Comparison of ENCODE assay signal across 8 mouse cellular contexts in the genomic region with DNA sequence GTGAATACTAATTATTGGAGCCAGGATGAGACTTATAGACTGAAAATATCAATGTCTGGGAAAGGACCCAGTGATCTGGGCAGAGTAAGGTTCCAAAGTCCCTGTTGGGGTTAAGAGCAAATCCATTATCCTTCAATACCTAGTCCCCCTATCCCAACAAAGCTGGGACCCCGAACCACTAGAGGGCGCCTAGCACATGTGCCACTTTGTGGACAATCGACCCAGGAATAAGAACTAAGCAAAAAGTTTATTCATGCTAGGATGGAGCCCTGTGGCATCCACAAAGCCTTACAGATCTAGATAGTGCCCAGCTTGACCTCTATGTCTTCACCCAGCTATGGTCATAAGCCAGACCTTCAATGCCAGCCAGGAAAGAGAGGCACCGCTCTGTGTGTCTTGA. TPM values are rescaled to one million over a fixed set of nuclear protein-coding genes. Genes with fewer than 3 reads are reported as not detected.
DNase-seq lines count a peak whose midpoint lies in the region; ATAC-seq lines count a peak whose summit lies in the region.

No protein-coding gene starts in this region.

- peaks cover 4% of the 10 kb centered on the region; the same call in 1 of the 2 replicates for H3K4me1 ChIP-seq in forebrain, embryonic 15.5 days
- peaks cover 5% of the 10 kb centered on the region for H3K4me1 ChIP-seq in hindbrain, embryonic 12.5 days
- peaks cover 28% of the 10 kb centered on the region for H3K4me1 ChIP-seq in megakaryocyte, embryonic 14.5 days

- H3K27ac ChIP-seq in forebrain, embryonic 15.5 days (replicated peaks): no peak overlapping the region
- H3K27ac ChIP-seq in hindbrain, embryonic 12.5 days: no peak overlapping the region

- no peaks in the 10 kb centered on the region for H3K36me3 ChIP-seq in forebrain, embryonic 15.5 days
- no peaks in the 10 kb centered on the region for H3K36me3 ChIP-seq in hindbrain, embryonic 12.5 days
- H3K36me3 ChIP-seq in megakaryocyte, embryonic 14.5 days (replicated peaks; ENCODE audit: low read length): no peaks in the 10 kb centered on the region

- DNase-seq in MEL-GATA-1-ER (ENCODE audit: extremely low read depth, low read depth): peak; percentile 60
- DNase-seq in c-Kit-positive CD71-positive TER-119-negative erythroid progenitor cells, embryonic 14.5 days (ENCODE audit: low read depth): peak; percentile 72
- DNase-seq in layer of hippocampus, postnatal 25 days (ENCODE audit: extremely low spot score in 1 of 2, low spot score in 1 of 2): peak; percentile 65 to 88
- peak; percentile 20 to 39 for DNase-seq in right cerebral cortex, postnatal 36 days (ENCODE audit: low spot score in 2 of 2)
- peak; percentile 88 for DNase-seq in urinary bladder, postnatal 25 days (ENCODE audit: low spot score)

- 20% methylated on average over 4 of the region's 4 CpGs for WGBS in forebrain, embryonic 15.5 days
- 18% methylated on average over 4 of the region's 4 CpGs for WGBS in hindbrain, embryonic 12.5 days

- H3K9me3 ChIP-seq in forebrain, embryonic 15.5 days: no peaks in the 10 kb centered on the region
- no peaks in the 10 kb centered on the region for H3K9me3 ChIP-seq in hindbrain, embryonic 12.5 days (replicated peaks)
- no peaks in the 10 kb centered on the region for H3K9me3 ChIP-seq in megakaryocyte, embryonic 14.5 days

- no peak overlapping the region for H3K4me2 ChIP-seq in forebrain, embryonic 15.5 days (replicated peaks)
- no peak overlapping the region for H3K4me2 ChIP-seq in hindbrain, embryonic 12.5 days (replicated peaks)

- H3K27me3 ChIP-seq in forebrain, embryonic 15.5 days: no peaks in the 10 kb centered on the region
- 0 out of 2 replicates have a peak, but pooled peaks cover 3% of the 10 kb centered on the region for H3K27me3 ChIP-seq in hindbrain, embryonic 12.5 days
- H3K27me3 ChIP-seq in megakaryocyte, embryonic 14.5 days (replicated peaks): peaks cover 16% of the 10 kb centered on the region

- no peak overlapping the region for H3K4me3 ChIP-seq in forebrain, embryonic 15.5 days
- no peak overlapping the region for H3K4me3 ChIP-seq in hindbrain, embryonic 12.5 days
- peak overlapping the region; percentile 16 for H3K4me3 ChIP-seq in megakaryocyte, embryonic 14.5 days (replicated peaks)

- peak; percentile 58; the same call in 1 of the 2 replicates for ATAC-seq in forebrain, embryonic 15.5 days (replicated peaks)
- peak; percentile 58; the same call in 1 of the 2 replicates for ATAC-seq in hindbrain, embryonic 12.5 days (ENCODE audit: low FRiP score)

- H3K9ac ChIP-seq in forebrain, embryonic 15.5 days (replicated peaks): no peak overlapping the region
- H3K9ac ChIP-seq in hindbrain, embryonic 12.5 days: no peak overlapping the region

RNA-seq across cellular contexts. Expression of gene Tfap4, which starts 8.3 kb away (rescaled TPM):
- 14.3 and 15.2 TPM in 2 replicates for polyA plus RNA-seq in forebrain, embryonic 15.5 days (2015; fragmentation: Nextera tagmentation; extraction: Ambion mirVana)
- polyA plus RNA-seq in hindbrain, embryonic 12.5 days (2016; fragmentation: Nextera tagmentation; extraction: Ambion mirVana): 13.1 and 13.8 TPM in 2 replicates
- 1 to 10 TPM; 4.4 to 5.0 TPM for total RNA-seq in layer of hippocampus, postnatal 25 days (2021)
- 27.6 and 46.2 TPM in 2 replicates for polyA plus RNA-seq in megakaryocyte, embryonic 14.5 days (2012; ENCODE audit: insufficient read depth, low replicate concordance)

RNA-seq across cellular contexts. Expression of gene Srl, which starts 26.3 kb away (rescaled TPM):
- polyA plus RNA-seq in forebrain, embryonic 15.5 days (2015; fragmentation: Nextera tagmentation; extraction: Ambion mirVana): 40.1 and 40.2 TPM in 2 replicates
- polyA plus RNA-seq in hindbrain, embryonic 12.5 days (2016; fragmentation: Nextera tagmentation; extraction: Ambion mirVana): 25.8 and 36.5 TPM in 2 replicates
- 10 to 100 TPM; 13.9 to 16.7 TPM for total RNA-seq in layer of hippocampus, postnatal 25 days (2021)
- polyA plus RNA-seq in megakaryocyte, embryonic 14.5 days (2012; ENCODE audit: insufficient read depth, low replicate concordance): 0.03 TPM in 1 of 2 replicates, not detected in the other

RNA-seq across cellular contexts. Expression of gene Glis2, which starts 26.6 kb away (rescaled TPM):
- polyA plus RNA-seq in forebrain, embryonic 15.5 days (2015; fragmentation: Nextera tagmentation; extraction: Ambion mirVana): 11.0 and 14.6 TPM in 2 replicates
- 34.0 and 34.3 TPM in 2 replicates for polyA plus RNA-seq in hindbrain, embryonic 12.5 days (2016; fragmentation: Nextera tagmentation; extraction: Ambion mirVana)
- 10 to 100 TPM; 15.4 to 16.2 TPM for total RNA-seq in layer of hippocampus, postnatal 25 days (2021)
- 0.62 and 2.0 TPM in 2 replicates for polyA plus RNA-seq in megakaryocyte, embryonic 14.5 days (2012; ENCODE audit: insufficient read depth, low replicate concordance)

RNA-seq across cellular contexts. Expression of gene Pam16, which starts 56.9 kb away (rescaled TPM):
- polyA plus RNA-seq in forebrain, embryonic 15.5 days (2015; fragmentation: Nextera tagmentation; extraction: Ambion mirVana): 162 and 171 TPM in 2 replicates
- polyA plus RNA-seq in hindbrain, embryonic 12.5 days (2016; fragmentation: Nextera tagmentation; extraction: Ambion mirVana): 112 and 119 TPM in 2 replicates
- 10 to 100 TPM; 76.3 to 82.6 TPM for total RNA-seq in layer of hippocampus, postnatal 25 days (2021)
- polyA plus RNA-seq in megakaryocyte, embryonic 14.5 days (2012; ENCODE audit: insufficient read depth, low replicate concordance): 137 and 230 TPM in 2 replicates

Comparison
In these comparisons a context has a peak if more than half of its experiments do, and no peak if none do; other contexts are left out.
1. DNase-seq: peak in every context shown above with its lines; median percentile 88 in urinary bladder, postnatal 25 days; 76 in layer of hippocampus, postnatal 25 days; 72 in c-Kit-positive CD71-positive TER-119-negative erythroid progenitor cells, embryonic 14.5 days; 60 in MEL-GATA-1-ER; 30 in right cerebral cortex, postnatal 36 days.
2. RNA of gene Srl, which starts 26.3 kb away (polyA plus RNA-seq): 40.1 to 40.2 TPM in forebrain, embryonic 15.5 days and 25.8 to 36.5 TPM in hindbrain, embryonic 12.5 days; 0.03 TPM in megakaryocyte, embryonic 14.5 days; every median in the first group is over 10 times any median in the second.